Mouse (Mus musculus) lung, postnatal 0 days (tissue): ENCODE results near the gene Atp2b1. TPM values are rescaled to one million over a fixed set of nuclear protein-coding genes. Genes with fewer than 3 reads are reported as not detected.
A peak's percentile ranks its signal among the peaks of the same experiment; 100 is the strongest.

Experiments used
- ATAC-seq: fragments of 200-750 bp; cut with Nextera tagmentation; 2 replicates; pipeline ENCODE4 v1.8.0; 2017; ENCODE audit warnings: moderate library complexity
- DNase-seq: peaks from one replicate; pipeline ENCODE4 v3.0.0-alpha.2; 2016; ENCODE audit warnings: low spot score
- H3K27ac ChIP-seq: fragments of 300-500 bp; sonication (generic); 2 replicates; pipeline ENCODE4 v1.5.1; 2014; ENCODE audit warnings: antibody characterized with exemption, mild to moderate bottlenecking, low read length, mixed read lengths
- H3K27me3 ChIP-seq: fragments of 300-500 bp; sonication (generic); replicated peaks from 2 replicates; pipeline ENCODE4 v1.6.1; 2014; ENCODE audit warnings: low read length, mixed read lengths; ENCODE audit not compliant: insufficient read depth
- H3K36me3 ChIP-seq: fragments of 300-500 bp; sonication (generic); 2 replicates; pipeline ENCODE4 v1.6.1; 2014; ENCODE audit warnings: low read length, mixed read lengths; ENCODE audit not compliant: insufficient read depth
- H3K4me1 ChIP-seq: fragments of 300-500 bp; sonication (generic); 2 replicates; pipeline ENCODE4 v1.6.1; 2014; ENCODE audit warnings: antibody characterized with exemption, low read depth, low read length, mixed read lengths; ENCODE audit not compliant: insufficient read depth
- H3K4me2 ChIP-seq: fragments of 300-500 bp; sonication (generic); replicated peaks from 2 replicates; pipeline ENCODE4 v1.6.1; 2014; ENCODE audit warnings: low read depth, mild to moderate bottlenecking, low read length, moderate library complexity, mixed read lengths
- H3K4me3 ChIP-seq: fragments of 300-500 bp; sonication (generic); 2 replicates; pipeline ENCODE4 v1.5.1; 2014; ENCODE audit warnings: low read depth, low read length
- H3K9ac ChIP-seq: fragments of 300-500 bp; sonication (generic); replicated peaks from 2 replicates; pipeline ENCODE4 v1.6.1; 2014; ENCODE audit warnings: low read depth, mild to moderate bottlenecking
- H3K9me3 ChIP-seq: fragments of 300-500 bp; sonication (generic); 2 replicates; pipeline ENCODE4 v1.6.1; 2016; ENCODE audit warnings: low read length, mixed read lengths
- CTCF ChIP-seq: IDR thresholded peaks from 2 replicates; pipeline ENCODE4 v1.5.1; 2016; ENCODE audit warnings: antibody characterized with exemption, mild to moderate bottlenecking
- EP300 ChIP-seq: IDR thresholded peaks from 2 replicates; pipeline ENCODE4 v1.6.1; 2016; ENCODE audit warnings: antibody characterized with exemption, mild to moderate bottlenecking, control low read depth
- WGBS: fragments of 180-500 bp; shearing (Covaris S2); extraction: QIAGEN DNeasy Blood & Tissue Kit; methylation state at CpG from one replicate; pipeline ENCODE4 v1.1.7; 2014; 5-methylcytosine and 5-hydroxymethylcytosine counted together
- polyA plus RNA-seq: library from polyadenylated mRNA; unstranded; fragments of >200 nt; fragmentation: Nextera tagmentation; extraction: Ambion mirVana; gene quantifications from 2 replicates; pipeline ENCODE4 v1.2.1, GENCODE M21; 2015

Gene Atp2b1
- polyA plus RNA-seq, 1 experiment from 2014 or later, result 277 TPM

DNA sequence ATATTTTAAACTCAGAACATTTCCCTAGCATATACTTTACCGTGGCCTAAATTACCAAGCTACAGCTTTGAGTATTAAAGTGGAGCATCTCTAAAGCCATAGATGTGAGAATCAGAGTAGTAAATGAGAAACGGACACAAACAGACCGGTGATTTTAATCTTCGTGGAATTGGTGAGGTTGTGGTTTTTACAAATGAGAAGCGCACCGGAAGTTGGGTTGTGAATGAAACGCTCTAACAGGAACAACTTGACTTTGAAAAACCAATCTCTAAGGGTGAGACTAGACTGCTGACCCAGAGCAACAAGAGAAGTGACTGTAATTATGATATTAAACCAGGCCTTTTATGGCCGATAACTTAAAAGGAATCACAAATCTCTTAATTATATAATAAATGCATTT, 16.7 kb upstream of the Atp2b1 start:
- H3K4me2 ChIP-seq, result no peak overlapping the region
- ATAC-seq, result no peak
- no peaks in the 10 kb centered on the region for H3K4me1 ChIP-seq
- no peaks in the 10 kb centered on the region for H3K27me3 ChIP-seq
- H3K9ac ChIP-seq, result no peak overlapping the region
- TF ChIP-seq CTCF, result no peak
- no peak for TF ChIP-seq EP300
- DNase-seq, result no peak
- 92% methylated on average over 8 of the region's 8 CpGs for WGBS
- no peak overlapping the region for H3K27ac ChIP-seq
- H3K36me3 ChIP-seq, result no peaks in the 10 kb centered on the region
- no peak overlapping the region for H3K4me3 ChIP-seq
- no peaks in the 10 kb centered on the region for H3K9me3 ChIP-seq

GRCm38 (mm10) chr10:98897913-98898748, 16.1 kb upstream of the Atp2b1 start:
- peak; percentile 37 for DNase-seq
- H3K9ac ChIP-seq, result no peak overlapping the region
- H3K27me3 ChIP-seq, result no peaks in the 10 kb centered on the region
- H3K36me3 ChIP-seq, result no peaks in the 10 kb centered on the region
- H3K9me3 ChIP-seq, result no peaks in the 10 kb centered on the region
- no peak overlapping the region for H3K27ac ChIP-seq
- no peak for ATAC-seq
- TF ChIP-seq CTCF (no peak), EP300 (no peak)
- H3K4me1 ChIP-seq, result no peaks in the 10 kb centered on the region
- 82% methylated on average over 4 of the region's 4 CpGs for WGBS
- H3K4me2 ChIP-seq, result no peak overlapping the region
- H3K4me3 ChIP-seq, result no peak overlapping the region

DNA sequence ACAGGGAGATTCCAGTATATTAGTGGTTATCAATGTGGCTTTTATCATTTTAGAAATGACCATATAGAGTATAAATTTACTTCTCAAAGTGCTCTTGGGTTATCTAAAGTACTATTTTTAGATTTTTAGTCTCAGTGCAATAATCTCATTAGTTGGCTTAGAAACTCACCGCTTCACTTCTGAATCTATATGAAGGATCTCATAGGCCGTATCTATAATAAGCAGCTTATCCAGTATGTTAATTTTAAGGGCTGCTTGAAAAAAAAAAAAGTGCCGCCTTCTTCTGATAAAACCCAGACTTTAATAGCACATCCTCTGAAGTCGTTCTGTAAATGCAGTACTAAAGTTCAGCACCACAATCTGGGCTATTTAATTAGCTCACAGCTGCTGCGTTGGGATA, 12.7 kb upstream of the Atp2b1 start:
- H3K36me3 ChIP-seq, result no peaks in the 10 kb centered on the region
- WGBS, result 83% methylated on average over 5 of the region's 5 CpGs
- H3K4me3 ChIP-seq, result no peak overlapping the region
- TF ChIP-seq CTCF (no peak), EP300 (no peak)
- H3K4me2 ChIP-seq, result no peak overlapping the region
- no peak for DNase-seq
- no peak for ATAC-seq
- H3K27ac ChIP-seq, result no peak overlapping the region
- H3K9ac ChIP-seq, result no peak overlapping the region
- no peaks in the 10 kb centered on the region for H3K27me3 ChIP-seq
- H3K4me1 ChIP-seq, result no peaks in the 10 kb centered on the region
- no peaks in the 10 kb centered on the region for H3K9me3 ChIP-seq

GRCm38 (mm10) chr10:98905987-98906386, 8.2 kb upstream of the Atp2b1 start:
- no peaks in the 10 kb centered on the region for H3K27me3 ChIP-seq
- no peak overlapping the region for H3K9ac ChIP-seq
- no peaks in the 10 kb centered on the region for H3K9me3 ChIP-seq
- no peaks in the 10 kb centered on the region for H3K36me3 ChIP-seq
- DNase-seq, result no peak
- WGBS, result 52% methylated on average over 4 of the region's 4 CpGs
- H3K4me2 ChIP-seq, result no peak overlapping the region
- H3K4me3 ChIP-seq, result no peak overlapping the region
- no peak for TF ChIP-seq EP300
- TF ChIP-seq CTCF, result no peak
- H3K4me1 ChIP-seq, result peaks cover 7% of the 10 kb centered on the region; the same call in 1 of the 2 replicates
- ATAC-seq, result no peak
- H3K27ac ChIP-seq, result no peak overlapping the region

DNA sequence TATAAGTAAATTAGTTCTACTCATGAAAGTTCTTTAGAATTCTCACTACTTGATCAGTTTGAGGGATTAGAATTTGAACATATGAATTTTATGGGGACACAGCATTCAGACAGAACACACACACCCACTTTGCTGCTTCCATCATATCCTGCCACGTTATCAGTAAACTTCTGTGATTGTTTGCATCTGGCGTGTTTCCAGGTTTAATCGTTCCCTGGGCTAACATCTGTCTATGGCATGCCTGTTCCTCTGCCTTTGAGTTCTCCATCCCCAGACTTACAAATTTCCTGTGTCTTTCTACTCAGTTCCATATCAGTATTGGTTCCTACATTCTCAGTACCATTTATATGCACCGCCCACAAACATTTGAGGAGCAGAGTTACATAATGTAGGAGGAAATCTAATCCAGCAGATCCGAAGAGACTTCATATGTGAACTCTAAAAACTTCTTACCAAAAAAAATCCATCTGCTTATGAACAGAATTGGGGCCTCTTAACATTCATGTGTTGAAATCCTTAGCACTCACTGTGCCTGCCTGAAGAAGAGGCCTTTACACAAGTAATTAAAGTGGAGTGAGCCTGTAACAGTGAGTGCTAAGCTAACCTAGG, 7.2 kb upstream of the Atp2b1 start:
- TF ChIP-seq CTCF, result no peak
- peak; percentile 80 for TF ChIP-seq EP300
- no peak overlapping the region for H3K4me2 ChIP-seq
- no peak overlapping the region for H3K9ac ChIP-seq
- ATAC-seq (peak; percentile 46; the same call in 1 of the 2 replicates), DNase-seq (peak; percentile 53)
- no peaks in the 10 kb centered on the region for H3K9me3 ChIP-seq
- H3K27me3 ChIP-seq, result no peaks in the 10 kb centered on the region
- no peak overlapping the region for H3K27ac ChIP-seq
- peaks cover 7% of the 10 kb centered on the region; the same call in 1 of the 2 replicates for H3K4me1 ChIP-seq
- WGBS, result 29% methylated on average over 5 of the region's 5 CpGs
- H3K4me3 ChIP-seq, result no peak overlapping the region
- H3K36me3 ChIP-seq, result no peaks in the 10 kb centered on the region

DNA sequence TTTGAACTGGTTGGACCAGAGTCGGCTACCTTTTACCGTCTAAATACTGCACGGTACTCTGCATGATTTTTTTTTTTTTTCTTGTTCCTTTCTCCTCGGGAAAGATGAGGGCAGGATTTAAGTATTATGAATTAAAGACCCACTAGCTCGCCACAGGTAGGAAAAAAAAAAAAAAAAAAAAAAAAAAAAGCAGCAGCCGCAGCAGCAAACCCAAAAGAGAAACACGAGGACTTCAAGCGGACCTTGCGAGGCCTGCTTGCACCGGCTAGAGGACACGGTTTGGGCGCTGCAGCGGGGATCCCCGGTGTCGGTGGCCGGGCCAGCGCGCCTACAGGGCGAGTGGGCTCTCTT, 621 bp upstream of the Atp2b1 start:
- H3K27me3 ChIP-seq, result no peaks in the 10 kb centered on the region
- no peaks in the 10 kb centered on the region for H3K4me1 ChIP-seq
- H3K36me3 ChIP-seq, result no peaks in the 10 kb centered on the region
- DNase-seq (no peak), ATAC-seq (no peak)
- peak overlapping the region; percentile 83 for H3K9ac ChIP-seq
- peak overlapping the region; percentile 100 for H3K27ac ChIP-seq
- WGBS, result 2% methylated on average over 19 of the region's 19 CpGs
- no peak for TF ChIP-seq CTCF
- no peak for TF ChIP-seq EP300
- H3K9me3 ChIP-seq, result no peaks in the 10 kb centered on the region
- H3K4me3 ChIP-seq, result peak overlapping the region; percentile 98
- peak overlapping the region; percentile 79 for H3K4me2 ChIP-seq
